Mouse (Mus musculus) gastrocnemius, adult 8-10 months (tissue): ENCODE measurements around the gene Kmo. TPM values are rescaled to one million over a fixed set of nuclear protein-coding genes. Genes with fewer than 3 reads are reported as not detected.

Source experiments
- DNase-seq, 2 experiments: peaks; one replicate each; pipeline ENCODE4 v3.0.0; 2022; ENCODE audit warnings: low spot score in 2 of 2
- total RNA-seq, 4 experiments: library from RNA; stranded (reverse); gene quantifications; 2 replicates each; pipeline ENCODE4 v1.2.4; 2022

Kmo gene
- total RNA-seq, 4 experiments from 2014 or later, result 0.11 TPM; not detected in 3

GRCm38 (mm10) chr1:175631721-175632221 lies 11.6 kb downstream of the Kmo start:
- DNase-seq, result no peak

- DNase-seq, result no peak
Measured at GRCm38 (mm10) chr1:175632470-175632869, 12.3 kb downstream of the Kmo start.

GRCm38 (mm10) chr1:175637677-175638076 lies 17.5 kb downstream of the Kmo start:
- no peak for DNase-seq

GRCm38 (mm10) chr1:175639072-175639471 lies 18.9 kb downstream of the Kmo start:
- no peak for DNase-seq

- no peak for DNase-seq
Measured at GRCm38 (mm10) chr1:175640435-175641150, 20.4 kb downstream of the Kmo start.

GRCm38 (mm10) chr1:175643496-175644265 lies 23.5 kb downstream of the Kmo start:
- no peak for DNase-seq

GRCm38 (mm10) chr1:175646952-175647351 lies 26.8 kb downstream of the Kmo start:
- no peak for DNase-seq

- DNase-seq, result no peak
Measured at GRCm38 (mm10) chr1:175648615-175649014, 28.4 kb downstream of the Kmo start.

GRCm38 (mm10) chr1:175659900-175660299 lies 39.7 kb downstream of the Kmo start:
- no peak for DNase-seq

- DNase-seq, result no peak
Measured at GRCm38 (mm10) chr1:175668666-175669405, 48.7 kb downstream of the Kmo start.

- no peak for DNase-seq
Measured at GRCm38 (mm10) chr1:175669456-175669855, 49.3 kb downstream of the Kmo start.

- DNase-seq, result no peak
Measured at GRCm38 (mm10) chr1:175670042-175670441, 49.9 kb downstream of the Kmo start.

GRCm38 (mm10) chr1:175671626-175672025 lies 51.4 kb downstream of the Kmo start:
- no peak for DNase-seq

- no peak for DNase-seq
Measured at GRCm38 (mm10) chr1:175673563-175674325, 53.6 kb downstream of the Kmo start.

- DNase-seq, result no peak
Measured at GRCm38 (mm10) chr1:175675116-175675515, 54.9 kb downstream of the Kmo start.

GRCm38 (mm10) chr1:175677459-175677858 lies 57.3 kb downstream of the Kmo start:
- DNase-seq, result no peak

- no peak for DNase-seq
Measured at GRCm38 (mm10) chr1:175680995-175681394, 60.8 kb downstream of the Kmo start.

GRCm38 (mm10) chr1:175691686-175692245 lies 71.6 kb downstream of the Kmo start:
- DNase-seq, result no peak

GRCm38 (mm10) chr1:175692246-175692996 lies 72.2 kb downstream of the Kmo start, which contains the start of the genes Opn3 and Chml:
Opn3 (minus strand) TSS chr1:175692776.
Chml (minus strand) TSS chr1:175692901.
- peak; percentile 99 to 100 for DNase-seq

GRCm38 (mm10) chr1:175692997-175693361 lies 72.8 kb downstream of the Kmo start:
- no peak for DNase-seq
